Mouse (Mus musculus) kidney, postnatal 14 days (tissue): ENCODE results near the gene Aspn.
"Not testable (repeated sequence)": the region's sequence is repeated elsewhere in the genome, so short reads cannot be mapped to it uniquely, and the experiment has no call there.

Source experiments
- DNase-seq: peaks from one replicate; pipeline ENCODE4 v3.0.0; 2022; ENCODE audit warnings: mixed read lengths

Gene Aspn

GRCm38 (mm10) chr13:49586062-49586461 lies 41.8 kb downstream of the Aspn start:
- no peak for DNase-seq

GRCm38 (mm10) chr13:49602541-49602940 lies 58.3 kb downstream of the Aspn start:
- not testable (repeated sequence) for DNase-seq

GRCm38 (mm10) chr13:49603603-49604002 lies 59.4 kb downstream of the Aspn start:
- DNase-seq: no peak

GRCm38 (mm10) chr13:49607714-49608113 lies 63.5 kb downstream of the Aspn start, which contains the start of gene Ogn:
Ogn (plus strand) TSS chr13:49608046.
- DNase-seq: peak; percentile 65

GRCm38 (mm10) chr13:49608589-49609322 lies 64.5 kb downstream of the Aspn start:
- DNase-seq: no peak

- no peak for DNase-seq
Measured at GRCm38 (mm10) chr13:49617021-49617420, 72.8 kb downstream of the Aspn start.
